Mouse (Mus musculus): ENCODE results near the gene Coq4.

The Coq4 gene

DNA sequence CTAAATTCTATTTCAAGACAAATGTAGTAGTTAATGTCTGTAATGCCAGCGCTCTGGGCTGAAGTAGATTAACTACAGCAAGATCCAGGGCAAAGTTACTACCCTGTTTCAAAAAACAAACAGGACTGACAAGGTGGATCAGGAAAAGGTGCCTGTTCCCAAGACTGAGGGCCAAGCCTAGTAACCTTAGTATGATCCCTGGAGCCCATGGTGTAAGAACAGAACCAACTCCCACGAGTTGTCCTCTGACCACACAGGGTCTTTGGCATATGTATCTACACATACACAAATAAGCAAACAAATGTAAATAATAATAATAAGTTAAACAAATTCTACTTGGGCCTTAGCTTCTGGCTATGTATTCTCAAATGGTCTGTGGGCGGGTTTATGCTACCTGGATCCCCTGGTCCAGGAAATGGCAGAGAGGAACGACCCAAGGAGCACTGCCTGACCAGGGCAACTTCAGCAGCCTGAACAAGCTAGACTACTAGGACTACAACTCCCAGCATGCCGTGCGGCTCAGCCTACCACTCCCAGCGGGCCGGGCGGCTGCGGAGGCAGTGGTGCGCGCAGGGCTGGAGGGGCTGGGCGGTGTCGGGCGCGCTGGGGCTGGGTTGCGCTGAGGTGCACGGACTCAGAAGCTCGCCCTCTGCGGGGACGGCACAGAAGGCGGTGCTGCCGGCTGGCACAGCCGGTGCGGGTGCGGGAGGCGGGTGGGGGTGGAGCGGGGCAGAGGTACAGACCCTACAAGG, 15.0 kb downstream of the Coq4 start, which contains the start of gene Slc27a4:
Gene Slc27a4, plus strand, starts transcription at position 560 of the 752 bp plus-strand sequence.
- DNase-seq: peak; percentile 97

DNA sequence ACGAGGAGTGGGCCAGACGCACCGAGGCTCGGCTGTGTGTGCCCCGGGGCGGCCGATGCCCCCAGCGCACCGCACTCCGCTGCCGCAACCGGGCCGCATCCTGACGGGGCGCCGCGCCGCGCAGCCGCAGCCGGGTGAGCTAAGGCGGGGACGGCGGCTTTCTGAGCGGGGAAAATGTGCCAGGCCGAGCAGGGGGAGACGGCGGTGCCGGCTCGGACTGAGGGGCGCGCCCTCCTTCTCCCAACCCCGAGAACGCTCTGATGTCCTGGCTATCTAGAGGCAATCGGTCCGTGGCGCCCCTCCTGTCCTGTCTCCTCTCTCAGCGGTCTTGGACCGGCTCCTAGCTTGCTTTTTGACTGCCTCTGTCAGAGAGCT, 15.5 kb downstream of the Coq4 start:
- no peak for DNase-seq

DNA sequence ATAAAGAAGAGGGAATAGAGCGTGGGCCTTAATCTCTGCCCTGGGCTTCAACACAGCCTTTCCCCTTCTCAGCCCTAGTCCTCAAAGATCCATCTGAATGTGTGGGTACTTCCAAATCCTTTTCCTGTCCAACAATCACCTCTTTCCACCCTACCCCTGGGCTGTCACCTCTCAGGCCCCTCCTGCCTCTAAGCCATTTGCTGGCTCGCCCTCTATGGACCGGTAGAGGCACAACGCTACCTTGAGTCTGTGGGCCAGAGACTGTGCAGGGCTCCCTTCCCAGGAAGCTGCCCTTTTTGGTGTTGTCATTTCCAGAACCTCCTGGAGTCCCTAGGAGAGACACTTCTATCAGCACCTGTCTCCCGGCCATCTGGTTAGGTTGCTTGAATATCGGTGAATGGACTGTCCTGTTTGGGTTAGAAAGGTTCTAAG, 16.1 kb downstream of the Coq4 start:
- DNase-seq: peak; percentile 31

DNA sequence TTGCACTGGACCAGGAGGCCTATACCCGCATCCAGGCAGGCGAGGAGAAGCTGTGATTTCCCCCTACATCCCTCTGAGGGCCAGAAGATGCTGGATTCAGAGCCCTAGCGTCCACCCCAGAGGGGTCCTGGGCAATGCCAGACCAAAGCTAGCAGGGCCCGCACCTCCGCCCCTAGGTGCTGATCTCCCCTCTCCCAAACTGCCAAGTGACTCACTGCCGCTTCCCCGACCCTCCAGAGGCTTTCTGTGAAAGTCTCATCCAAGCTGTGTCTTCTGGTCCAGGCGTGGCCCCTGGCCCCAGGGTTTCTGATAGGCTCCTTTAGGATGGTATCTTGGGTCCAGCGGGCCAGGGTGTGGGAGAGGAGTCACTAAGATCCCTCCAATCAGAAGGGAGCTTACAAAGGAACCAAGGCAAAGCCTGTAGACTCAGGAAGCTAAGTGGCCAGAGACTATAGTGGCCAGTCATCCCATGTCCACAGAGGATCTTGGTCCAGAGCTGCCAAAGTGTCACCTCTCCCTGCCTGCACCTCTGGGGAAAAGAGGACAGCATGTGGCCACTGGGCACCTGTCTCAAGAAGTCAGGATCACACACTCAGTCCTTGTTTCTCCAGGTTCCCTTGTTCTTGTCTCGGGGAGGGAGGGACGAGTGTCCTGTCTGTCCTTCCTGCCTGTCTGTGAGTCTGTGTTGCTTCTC, 28.5 kb downstream of the Coq4 start:
- no peak for DNase-seq

DNA sequence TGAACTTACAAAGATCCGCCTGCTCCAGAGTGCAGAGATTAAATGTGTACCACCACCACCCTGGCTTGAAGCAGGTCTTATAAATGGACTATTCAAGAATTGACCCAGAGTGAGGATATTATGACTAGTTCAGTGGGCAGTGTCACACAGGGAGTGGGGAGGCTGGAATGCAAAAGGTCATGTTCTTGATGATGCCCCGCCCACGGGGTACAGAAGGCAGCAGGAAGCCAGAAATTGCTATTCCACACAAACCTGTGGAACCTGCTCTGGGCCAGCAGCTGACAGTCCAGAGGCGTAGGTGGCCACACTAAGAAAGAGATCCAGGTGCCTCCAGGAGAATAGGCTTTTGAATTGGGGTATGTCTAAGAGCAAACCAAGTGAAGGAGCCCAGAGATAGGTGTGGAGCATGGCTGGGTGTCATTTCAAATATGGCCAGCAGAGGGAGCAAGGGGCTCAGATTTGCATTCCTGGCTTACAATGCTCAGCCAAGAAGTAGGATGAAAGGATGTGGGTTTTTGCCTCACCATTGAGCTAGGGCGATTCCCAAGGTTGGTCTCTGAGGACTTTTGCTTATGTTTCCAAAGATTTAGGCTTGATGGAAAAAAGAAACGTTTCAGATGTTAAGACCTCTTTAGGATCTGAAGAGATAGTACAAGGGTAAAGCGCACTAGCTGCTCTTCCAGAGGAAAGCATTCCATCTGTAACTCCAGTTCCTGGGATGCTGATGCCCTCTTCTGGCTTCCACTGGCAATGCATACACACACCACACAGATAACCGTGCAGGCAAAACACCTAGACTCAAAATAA, 30.3 kb downstream of the Coq4 start:
- peak; percentile 91 for DNase-seq

DNA sequence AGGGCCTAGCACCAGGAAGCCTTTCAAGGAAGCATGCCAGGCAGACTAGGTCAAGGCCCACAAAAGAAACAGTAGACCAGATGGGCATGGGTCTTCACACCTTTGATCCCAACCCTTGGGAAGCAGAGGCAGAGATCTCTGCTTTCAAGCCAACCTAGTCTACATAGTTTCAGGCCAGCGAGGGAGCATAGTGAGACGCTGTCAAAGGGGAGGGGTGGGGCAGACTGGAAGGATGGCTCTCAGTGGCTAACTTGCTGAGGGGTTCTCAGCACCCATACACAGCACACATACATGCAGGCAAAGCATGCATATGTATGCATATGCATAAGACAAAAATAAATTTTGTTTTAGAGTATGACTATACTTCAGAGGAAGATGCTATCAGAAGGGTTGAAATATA, 32.1 kb downstream of the Coq4 start:
- DNase-seq: no peak

DNA sequence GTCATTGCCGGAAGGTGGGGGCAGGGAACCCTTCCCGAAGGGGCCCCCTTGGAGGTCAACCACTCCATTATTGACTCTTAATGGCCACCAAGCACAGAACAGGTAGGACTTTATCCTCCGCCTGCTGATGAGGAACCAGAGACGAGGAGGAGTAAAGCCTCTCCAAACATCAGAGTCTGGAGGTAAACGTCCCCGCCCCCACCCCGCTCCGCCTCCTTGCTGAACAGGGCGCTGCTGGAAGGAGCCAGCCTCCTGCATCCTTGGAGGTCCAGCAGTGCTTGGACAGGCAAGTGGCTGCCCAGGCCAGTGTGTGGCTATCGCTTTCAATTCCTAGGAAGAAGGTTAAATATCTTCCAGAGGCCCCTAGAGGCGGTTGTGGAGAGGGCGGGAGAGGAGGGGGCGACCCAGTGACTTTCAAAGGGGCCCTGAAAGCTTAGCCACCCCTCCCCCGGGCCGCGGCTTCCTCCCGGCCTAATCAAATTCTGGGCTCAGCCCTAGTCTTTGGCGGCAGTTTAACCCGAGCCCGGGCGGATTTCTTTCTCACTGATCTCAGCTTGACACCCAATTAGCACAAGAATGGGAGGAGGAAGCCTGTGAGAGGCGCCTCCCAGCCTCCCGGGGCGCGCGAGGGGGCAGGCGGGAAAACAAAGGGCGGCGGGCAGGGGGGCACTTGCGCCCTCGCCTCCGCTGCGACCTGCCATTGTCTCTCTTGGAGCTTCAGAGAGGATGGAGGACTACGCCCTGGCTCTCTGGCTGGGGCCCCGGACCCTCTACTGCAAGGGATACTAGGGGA, 32.9 kb downstream of the Coq4 start, which contains the start of gene Urm1:
Gene Urm1, plus strand, starts transcription at position 51 of the 793 bp plus-strand sequence.
- peak; percentile 63 for DNase-seq

DNA sequence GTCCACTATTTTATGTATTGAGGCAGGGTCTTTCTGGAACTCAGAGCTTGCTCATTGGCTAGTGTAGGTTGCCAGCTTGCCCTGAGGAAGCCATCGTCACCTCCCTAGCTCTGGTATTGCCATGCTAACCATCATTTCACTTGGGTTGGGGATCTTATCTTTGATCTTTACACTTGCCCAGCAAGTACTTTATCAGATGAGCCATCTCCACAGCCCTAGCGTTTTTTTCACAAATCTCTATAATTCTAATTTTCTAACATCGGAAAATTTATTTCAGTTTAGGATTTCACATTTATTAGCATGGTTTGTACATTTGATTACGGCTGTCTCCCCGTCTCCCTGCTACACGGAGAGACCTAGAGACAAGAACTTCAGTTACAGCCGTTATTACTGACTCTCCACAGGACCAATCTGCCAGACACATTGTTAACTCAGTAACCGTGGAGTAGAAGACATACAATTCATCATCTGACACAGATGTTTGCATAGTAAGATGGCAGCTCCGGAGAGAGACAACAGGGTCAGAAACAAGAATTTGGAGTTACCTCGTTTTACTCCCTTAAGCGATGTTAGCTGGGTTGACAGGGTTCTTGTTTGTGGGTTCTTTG, 39.1 kb downstream of the Coq4 start:
- no peak for DNase-seq

DNA sequence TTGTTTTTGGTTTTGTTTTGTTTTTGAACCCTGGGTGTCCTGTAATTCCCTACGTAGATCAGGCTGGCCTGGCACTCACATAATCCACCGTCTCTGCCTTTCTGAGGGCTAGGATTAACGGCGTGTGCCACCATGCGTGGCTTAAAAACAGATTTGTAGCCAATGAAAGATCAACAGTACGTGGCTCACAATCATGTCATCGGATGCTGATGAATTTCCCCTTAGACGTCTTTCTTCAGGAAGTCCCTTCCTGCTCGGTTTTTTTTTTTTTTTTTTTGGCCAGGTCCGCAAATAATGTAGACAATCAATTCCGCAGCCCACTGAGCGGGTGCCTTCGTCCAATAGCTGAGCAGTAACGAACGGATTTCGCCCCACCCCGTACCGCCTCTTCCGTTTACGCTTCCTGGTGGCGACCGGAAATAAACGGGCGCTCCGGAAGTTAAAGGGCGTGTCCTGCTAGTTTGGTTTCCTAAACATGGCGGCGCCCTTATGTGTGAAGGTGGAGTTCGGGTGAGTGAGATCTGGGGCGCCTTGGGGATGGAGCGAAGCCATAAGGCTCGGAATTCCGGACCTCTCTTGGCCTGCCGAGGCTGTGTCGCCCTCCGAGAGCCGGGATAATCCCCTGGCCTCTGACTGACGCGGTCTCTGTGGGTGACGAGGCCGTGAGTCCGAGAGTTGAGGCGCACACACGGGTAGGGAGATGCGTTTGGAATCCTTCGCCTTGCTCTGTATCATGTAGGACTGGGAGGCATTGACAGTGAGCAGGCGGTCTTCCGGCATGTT, 39.8 kb downstream of the Coq4 start:
- peak; percentile 96 for DNase-seq

DNA sequence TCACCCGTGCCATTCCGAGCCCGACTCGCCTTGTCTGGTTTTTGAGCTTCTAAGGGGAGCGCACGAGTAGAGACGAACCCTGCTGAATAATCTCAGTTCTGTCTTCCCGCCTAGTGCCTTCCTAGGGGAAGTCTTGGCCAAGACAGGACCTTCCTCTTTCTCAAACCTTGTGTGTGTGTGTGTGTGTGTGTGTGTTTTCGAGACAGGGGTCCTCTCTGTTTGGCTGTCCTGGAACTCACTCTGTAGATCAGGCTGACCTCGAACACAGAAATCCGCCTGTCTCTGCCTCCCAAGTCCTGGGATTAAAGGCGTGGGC, 40.4 kb downstream of the Coq4 start:
- no peak for DNase-seq

DNA sequence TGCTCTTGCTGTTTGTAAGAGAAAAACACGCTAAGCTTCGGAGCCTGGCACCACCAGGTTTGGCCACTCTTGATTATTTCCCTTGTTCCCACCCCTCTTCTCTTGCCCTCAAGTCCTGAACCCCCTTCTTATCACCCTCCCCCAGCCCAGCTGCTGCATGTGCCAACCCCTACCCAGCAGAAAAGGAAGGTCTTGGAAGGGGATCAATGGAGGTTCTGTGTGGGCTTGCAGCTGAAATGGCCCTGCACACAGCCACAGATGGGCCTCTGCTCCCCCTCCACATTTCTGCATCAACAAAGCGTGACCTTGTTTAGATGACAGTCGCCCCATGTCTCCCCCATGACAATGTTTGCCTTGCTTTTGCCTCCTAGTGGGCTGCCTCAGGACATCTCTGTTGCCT, 43.8 kb downstream of the Coq4 start:
- DNase-seq: no peak

DNA sequence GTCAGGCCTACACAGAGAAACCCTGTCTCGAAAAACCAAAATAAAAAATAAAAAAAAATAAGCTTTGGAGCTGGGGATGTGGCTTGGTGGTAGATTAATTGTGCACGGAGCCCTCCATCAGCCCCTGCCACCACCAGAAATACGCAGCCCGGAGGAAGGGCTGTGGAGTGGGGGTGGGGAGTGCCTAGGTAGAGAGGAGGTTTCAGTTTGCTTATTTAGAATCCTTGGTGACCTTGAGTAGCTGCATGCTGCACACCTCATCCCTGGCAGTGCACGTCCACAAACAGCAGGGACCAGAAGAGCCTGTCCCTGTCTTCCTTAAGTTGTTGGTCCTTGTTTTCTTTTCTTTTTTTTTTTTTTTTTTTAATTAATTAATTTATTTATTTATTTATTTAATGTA, 46.5 kb downstream of the Coq4 start:
- no peak for DNase-seq

DNA sequence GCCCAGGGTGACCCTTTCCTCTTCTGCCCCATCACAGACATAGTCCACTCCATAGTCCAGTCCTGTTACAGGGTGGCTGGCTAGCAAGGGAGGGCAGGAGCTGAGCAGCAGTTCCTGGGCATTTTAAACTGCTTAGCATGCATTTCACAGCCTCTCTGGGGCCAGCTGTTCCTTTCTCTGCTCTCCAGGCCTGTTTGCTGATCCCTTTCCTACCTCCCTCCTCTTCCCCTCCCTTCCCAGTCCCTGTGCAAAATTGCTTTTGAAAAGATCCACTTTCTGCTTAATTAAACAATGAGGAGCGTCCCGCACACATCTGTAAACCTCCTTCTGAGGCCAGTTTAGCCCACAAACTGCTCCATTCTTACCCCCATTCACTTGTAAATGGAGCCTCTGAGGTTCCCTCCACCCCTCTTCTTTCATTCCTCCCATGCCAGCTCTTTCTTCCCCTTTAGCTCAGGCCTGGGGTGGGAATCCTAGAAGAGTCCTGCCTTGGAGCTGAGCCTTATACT, 48.2 kb downstream of the Coq4 start:
- no peak for DNase-seq

DNA sequence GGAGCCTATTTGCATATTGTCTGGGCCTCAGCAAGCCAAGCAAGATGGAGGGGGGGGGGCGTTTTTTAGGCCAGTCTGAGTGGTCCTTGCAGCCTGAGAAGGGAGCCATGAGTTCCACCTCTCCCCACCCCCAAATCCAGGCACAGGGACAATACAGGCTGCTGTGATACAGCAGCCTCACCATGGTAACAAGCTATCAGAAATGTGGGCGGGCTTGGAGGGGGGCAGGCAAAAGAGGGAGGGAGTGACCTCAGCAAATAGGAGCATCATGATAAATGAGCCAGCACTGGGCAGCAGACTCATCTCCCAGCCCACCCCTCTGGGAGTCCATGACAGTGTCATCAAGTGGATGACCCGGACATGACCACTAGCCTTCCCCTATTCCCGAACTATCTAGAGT, 52.2 kb downstream of the Coq4 start:
- no peak for DNase-seq

DNA sequence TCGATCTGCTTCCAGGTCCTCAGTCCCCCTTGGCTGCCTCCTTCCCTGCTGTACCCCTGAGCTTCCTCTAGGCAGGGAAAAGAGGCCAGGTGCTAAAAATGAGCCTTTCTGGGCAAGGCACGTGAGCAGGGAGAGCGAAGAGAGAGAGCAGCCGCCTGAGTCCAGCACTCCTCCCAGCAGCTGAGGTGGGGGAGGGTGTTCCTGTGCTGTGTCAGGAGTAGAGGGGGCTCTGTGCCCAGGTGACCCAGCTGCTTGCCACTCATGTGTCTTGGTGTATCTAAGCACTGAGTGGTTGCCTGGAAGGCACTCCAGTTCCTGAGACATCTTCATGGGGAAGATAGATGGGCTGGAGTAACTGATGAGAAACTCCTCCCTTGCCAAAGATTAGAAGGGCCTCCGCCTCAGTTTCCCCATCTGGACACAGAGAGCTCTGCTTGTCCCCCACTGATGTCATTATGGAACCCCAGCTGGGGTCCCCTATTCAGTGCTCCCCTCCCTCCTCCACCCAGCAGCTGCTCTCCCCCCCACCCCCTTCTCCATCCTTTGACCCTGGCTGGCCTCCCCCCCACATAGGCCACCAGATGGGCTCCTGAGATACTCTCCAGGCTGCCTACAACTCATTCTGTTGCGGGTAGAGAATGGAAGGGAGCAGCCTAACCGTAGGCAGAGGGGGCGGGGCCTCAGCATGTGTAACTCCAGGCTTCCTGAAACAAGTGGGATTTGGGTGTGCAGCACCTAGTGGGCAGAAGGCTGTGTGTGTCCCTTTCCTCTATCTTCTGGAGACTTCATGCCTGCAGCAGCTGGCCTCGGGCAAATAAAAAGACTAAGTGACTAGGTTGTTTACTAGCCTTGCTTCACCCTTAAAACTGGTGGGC, 56.2 kb downstream of the Coq4 start:
- no peak for DNase-seq

DNA sequence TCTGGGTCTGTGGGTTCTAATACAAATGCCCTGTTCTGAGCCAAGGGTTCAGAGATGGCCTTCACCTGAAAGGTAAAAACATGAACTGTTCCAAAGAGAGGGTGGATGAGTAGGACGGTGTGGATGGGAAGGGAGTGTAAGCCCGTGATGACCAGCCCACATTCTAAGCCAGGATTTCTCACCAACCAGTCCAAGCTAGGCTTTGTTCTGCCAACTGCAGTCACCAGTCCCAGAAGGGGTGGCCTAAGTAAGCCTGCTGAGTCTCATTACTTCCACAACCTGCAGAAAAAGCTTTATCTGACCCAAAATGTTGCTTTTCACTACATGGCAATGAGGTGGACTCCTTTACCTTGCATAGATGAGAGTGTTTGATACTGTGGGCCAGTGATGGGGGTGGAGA, 56.8 kb downstream of the Coq4 start:
- no peak for DNase-seq

DNA sequence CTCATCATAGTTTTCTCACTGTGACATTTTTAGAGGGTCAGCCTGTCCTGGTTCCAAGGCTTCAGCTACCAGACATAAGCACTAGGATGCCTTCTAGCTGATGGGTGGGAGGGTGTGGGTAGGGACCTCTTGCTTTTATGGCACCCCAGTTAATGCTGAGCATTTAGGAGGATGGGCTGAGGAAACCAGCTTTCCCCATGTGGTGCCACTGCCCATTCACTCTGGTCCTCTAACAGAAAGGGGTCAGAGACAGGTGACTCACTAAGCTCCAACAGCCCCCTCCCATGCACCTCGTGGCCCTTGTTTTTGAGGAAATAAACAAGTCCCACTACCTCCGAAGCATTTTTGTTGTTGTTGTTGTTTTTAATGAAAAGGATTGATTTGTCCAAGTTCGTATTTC, 57.4 kb downstream of the Coq4 start:
- DNase-seq: no peak

DNA sequence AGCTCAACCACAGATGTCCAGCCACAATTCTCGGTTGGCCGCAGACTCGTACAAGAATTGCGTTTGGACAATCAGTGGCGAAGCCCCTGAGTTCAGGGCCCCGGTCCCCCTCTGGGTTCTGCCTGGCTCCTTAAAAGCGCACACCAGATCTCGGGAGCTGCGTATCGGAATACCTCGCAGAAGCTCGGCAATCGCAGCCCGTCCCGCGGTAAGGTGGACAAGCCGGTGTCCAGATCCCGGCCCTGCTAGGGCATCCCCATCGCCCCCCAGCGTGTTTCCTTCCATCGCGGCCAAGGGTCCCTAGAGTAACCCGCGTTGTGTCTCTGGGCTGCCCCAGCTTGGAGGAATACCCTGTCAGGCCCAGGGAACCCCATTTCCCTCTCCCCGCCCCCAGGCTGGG, 58.3 kb downstream of the Coq4 start:
- DNase-seq: no peak

DNA sequence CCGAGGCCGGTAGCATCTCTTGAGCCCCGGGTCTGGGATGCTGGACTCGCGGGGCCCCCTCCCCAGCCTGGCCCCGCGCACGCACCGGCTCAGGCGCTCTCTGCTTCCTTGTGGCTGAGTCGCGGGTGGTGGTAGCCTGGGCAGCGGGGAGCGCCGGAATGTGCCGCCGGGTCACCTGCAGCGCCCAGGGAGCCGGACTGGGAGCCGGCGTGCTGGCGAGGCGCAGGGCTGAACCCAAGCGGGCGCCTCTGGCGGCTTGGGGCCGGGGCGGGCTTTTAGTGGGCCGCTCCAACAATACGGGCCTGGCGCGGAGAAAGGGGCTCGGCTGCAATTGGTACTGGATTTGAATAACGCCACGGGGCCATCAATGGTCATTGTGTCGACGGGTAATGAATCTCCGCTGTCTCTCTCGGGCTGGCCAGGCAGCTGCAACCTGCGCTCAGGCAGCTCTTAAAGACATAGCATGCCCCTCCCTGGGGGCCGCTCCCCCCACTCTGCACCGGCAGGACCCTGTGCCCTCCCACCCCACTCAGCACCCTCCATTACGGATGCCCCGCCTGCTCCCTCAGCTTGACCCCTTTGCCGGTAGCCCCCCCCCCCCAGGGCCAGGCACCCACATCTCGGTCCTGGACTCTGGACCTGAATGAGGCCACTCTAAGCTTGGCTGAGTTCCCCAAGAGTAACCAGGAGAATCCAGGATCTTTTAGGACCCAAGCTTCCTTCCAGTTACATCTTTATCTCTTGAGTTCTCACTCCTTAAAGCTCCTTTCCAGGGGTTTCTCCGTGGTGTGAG, 59.0 kb downstream of the Coq4 start:
- no peak for DNase-seq

DNA sequence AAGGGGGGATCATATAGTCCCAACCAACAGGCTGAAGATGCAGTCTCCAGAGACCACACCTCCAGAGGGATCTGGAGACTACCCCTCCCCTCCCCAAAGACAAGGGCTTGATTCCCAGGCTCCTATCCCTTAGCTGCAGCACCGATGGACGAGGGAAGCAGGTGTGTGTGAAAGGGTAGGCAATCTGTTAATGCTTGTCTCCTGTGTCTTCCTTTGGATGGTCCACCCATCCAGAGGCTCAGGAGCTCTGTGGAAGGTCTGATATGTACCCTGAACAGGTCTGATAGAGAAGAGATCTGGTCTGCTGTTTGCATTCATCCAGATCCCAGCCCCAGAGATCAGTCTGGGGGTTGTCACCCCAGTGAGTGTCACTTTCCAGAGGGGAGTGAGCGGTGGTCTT, 59.6 kb downstream of the Coq4 start:
- DNase-seq: no peak

All from kidney, adult 18-20 months (tissue).